Mouse (Mus musculus) thymus, adult 2 months (tissue): ENCODE data around the gene St6galnac6.

Experiments
- CTCF ChIP-seq: fragments of 200-500 bp; IDR thresholded peaks from 2 replicates; pipeline ENCODE4 v1.5.1; 2012; ENCODE audit warnings: mild to moderate bottlenecking, control low read depth, low read length, moderate library complexity, borderline replicate concordance; ENCODE audit not compliant: control insufficient read depth, poor library complexity, insufficient read depth; ENCODE audit errors: extremely low read depth
- POLR2A ChIP-seq: fragments of 200-500 bp; IDR thresholded peaks from 2 replicates; pipeline ENCODE4 v1.6.1; 2012; ENCODE audit warnings: mild to moderate bottlenecking, low read length, control low read depth, moderate library complexity; ENCODE audit not compliant: control insufficient read depth, poor library complexity, insufficient read depth; ENCODE audit errors: extremely low read depth

DNA sequence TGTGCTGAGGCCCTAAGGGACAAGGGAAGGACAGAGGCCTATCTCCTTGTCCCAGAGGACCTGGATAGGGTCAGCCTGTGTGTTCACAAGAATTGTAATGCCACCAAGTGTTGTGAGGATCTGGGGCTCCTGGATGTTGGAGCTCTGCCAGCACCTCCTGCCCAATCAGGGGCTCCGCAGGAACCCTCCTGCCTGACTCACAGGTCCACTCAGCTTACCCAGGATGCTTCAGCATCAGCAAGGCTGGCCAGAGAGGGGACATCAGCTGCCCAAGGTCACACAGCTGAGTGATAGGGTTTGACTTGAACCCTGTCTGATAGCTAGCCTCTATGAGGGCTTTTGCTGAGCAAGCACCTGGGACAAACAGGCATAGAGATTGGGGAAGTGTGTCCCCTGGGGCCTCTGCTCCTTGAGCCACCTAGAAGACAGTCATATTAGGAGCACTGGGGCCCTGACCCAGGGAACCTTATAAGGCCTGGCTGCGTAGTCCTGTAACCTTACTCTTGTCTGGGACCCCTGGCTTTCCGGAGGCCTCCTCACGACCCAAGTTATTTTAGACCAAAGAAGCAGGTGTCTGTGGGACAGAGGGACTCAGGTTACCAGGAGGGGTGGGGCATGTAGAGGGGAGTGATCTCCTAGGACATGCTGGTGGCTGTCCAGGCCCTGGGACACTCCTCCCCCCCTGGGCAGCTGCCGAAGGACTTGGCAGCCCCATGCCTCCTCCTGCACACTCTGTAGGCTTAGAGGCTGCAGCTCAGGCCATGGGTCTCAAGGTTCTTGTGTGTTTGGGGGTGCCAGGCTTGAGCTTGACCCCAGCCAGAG lies 26.6 kb downstream of the St6galnac6 start:
- no peak for TF ChIP-seq POLR2A
- TF ChIP-seq CTCF, result no peak
